Mouse (Mus musculus): Measurements from ENCODE around the gene Casc4.

- no peak for TF ChIP-seq POLR2A (IDR thresholded peaks at IDR 0.05; ENCODE audit: low read depth, low read length)
- TF ChIP-seq CTCF (IDR thresholded peaks at IDR 0.05; ENCODE audit: borderline replicate concordance, insufficient read depth, low read length): no peak
These were observed 12.7 kb downstream of the Casc4 start for GRCm38 (mm10) chr2:121879506-121879905.
